Mouse (Mus musculus) liver, embryonic 15.5 days (tissue): Measurements from ENCODE around the gene Usp7. TPM values are rescaled to one million over a fixed set of nuclear protein-coding genes. Genes with fewer than 3 reads are reported as not detected.
A peak's percentile ranks its signal among the peaks of the same experiment; 100 is the strongest.

Source experiments
- ATAC-seq: fragments of 200-750 bp; cut with Nextera tagmentation; 2 replicates; pipeline ENCODE4 v1.8.0; 2017; ENCODE audit warnings: moderate number of reproducible peaks, mild to moderate bottlenecking, moderate library complexity; ENCODE audit not compliant: insufficient read depth
- H3K27ac ChIP-seq: fragments of 300-500 bp; sonication (generic); replicated peaks from 2 replicates; pipeline ENCODE4 v1.5.1; 2015; ENCODE audit warnings: mild to moderate bottlenecking, inconsistent platforms
- H3K27me3 ChIP-seq: fragments of 300-500 bp; sonication (generic); 2 replicates; pipeline ENCODE4 v1.6.1; 2015; ENCODE audit warnings: mild to moderate bottlenecking, inconsistent platforms
- H3K36me3 ChIP-seq: fragments of 300-500 bp; sonication (generic); replicated peaks from 2 replicates; pipeline ENCODE4 v1.6.1; 2015; ENCODE audit warnings: moderate library complexity, mild to moderate bottlenecking, inconsistent platforms
- H3K4me1 ChIP-seq: fragments of 300-500 bp; sonication (generic); replicated peaks from 2 replicates; pipeline ENCODE4 v1.6.1; 2015; ENCODE audit warnings: inconsistent platforms
- H3K4me2 ChIP-seq: fragments of 300-500 bp; sonication (generic); 2 replicates; pipeline ENCODE4 v1.6.1; 2015; ENCODE audit warnings: moderate library complexity, mild to moderate bottlenecking, inconsistent platforms
- H3K4me3 ChIP-seq: fragments of 300-500 bp; sonication (generic); replicated peaks from 2 replicates; pipeline ENCODE4 v1.5.1; 2015; ENCODE audit warnings: mild to moderate bottlenecking, inconsistent platforms
- H3K9ac ChIP-seq: fragments of 300-500 bp; sonication (generic); 2 replicates; pipeline ENCODE4 v1.6.1; 2015; ENCODE audit warnings: moderate library complexity, mild to moderate bottlenecking, inconsistent platforms
- H3K9me3 ChIP-seq: fragments of 300-500 bp; sonication (generic); replicated peaks from 2 replicates; pipeline ENCODE4 v1.6.1; 2016; ENCODE audit warnings: inconsistent platforms
- WGBS: fragments of 180-500 bp; shearing (Covaris S2); methylation state at CpG from one replicate; pipeline ENCODE4 v1.1.7; 2015; ENCODE audit warnings: mixed read lengths; ENCODE audit not compliant: insufficient replicate concordance; 5-methylcytosine and 5-hydroxymethylcytosine counted together
- polyA plus RNA-seq: library from polyadenylated mRNA; unstranded; fragments of >200 nt; fragmentation: Nextera tagmentation; extraction: Ambion mirVana; gene quantifications from 2 replicates; pipeline ENCODE4 v1.2.1, GENCODE M21; 2015

Usp7 gene
- polyA plus RNA-seq, 1 experiment from 2014 or later, result 24.4 TPM

- Histone ChIP-seq H3K4me2 (peak overlapping the region; percentile 60), H3K4me3 (peak overlapping the region; percentile 11), H3K36me3 (no peaks in the 10 kb centered on the region), H3K9me3 (no peaks in the 10 kb centered on the region), H3K27ac (peak overlapping the region; percentile 93), H3K27me3 (no peaks in the 10 kb centered on the region), H3K4me1 (peaks cover 91% of the 10 kb centered on the region), H3K9ac (peak overlapping the region; percentile 47)
- ATAC-seq, result peak; percentile 92
- 31% methylated on average over 5 of the region's 5 CpGs for WGBS
Measured at GRCm38 (mm10) chr16:8751555-8752235, 40.4 kb downstream of the Usp7 start.

- Histone ChIP-seq H3K36me3 (no peaks in the 10 kb centered on the region), H3K4me2 (peak overlapping the region; percentile 8), H3K9me3 (no peaks in the 10 kb centered on the region), H3K9ac (no peak overlapping the region), H3K27ac (peak overlapping the region; percentile 94), H3K4me3 (no peak overlapping the region), H3K4me1 (peaks cover 97% of the 10 kb centered on the region), H3K27me3 (no peaks in the 10 kb centered on the region)
- WGBS, result 77% methylated on average over 8 of the region's 8 CpGs
- no peak for ATAC-seq
Measured at GRCm38 (mm10) chr16:8748904-8749303, 43.2 kb downstream of the Usp7 start.

- peak overlapping the region; percentile 94 for H3K27ac ChIP-seq
- peaks cover 97% of the 10 kb centered on the region for H3K4me1 ChIP-seq
- no peak for ATAC-seq
- no peaks in the 10 kb centered on the region for H3K9me3 ChIP-seq
- WGBS, result 40% methylated on average over 6 of the region's 6 CpGs
- H3K4me3 ChIP-seq, result no peak overlapping the region; the same call in 1 of the 2 replicates
- H3K36me3 ChIP-seq, result no peaks in the 10 kb centered on the region
- H3K9ac ChIP-seq, result peak overlapping the region; percentile 30; the same call in 1 of the 2 replicates
- peak overlapping the region; percentile 43 for H3K4me2 ChIP-seq
- no peaks in the 10 kb centered on the region for H3K27me3 ChIP-seq
Measured at GRCm38 (mm10) chr16:8748175-8748846, 43.8 kb downstream of the Usp7 start.

GRCm38 (mm10) chr16:8747772-8748171 is 44.3 kb downstream of the Usp7 start:
- Histone ChIP-seq H3K27me3 (no peaks in the 10 kb centered on the region), H3K4me3 (no peak overlapping the region; the same call in 1 of the 2 replicates), H3K27ac (peak overlapping the region; percentile 94), H3K9me3 (no peaks in the 10 kb centered on the region), H3K9ac (peak overlapping the region; percentile 30), H3K4me1 (peaks cover 98% of the 10 kb centered on the region), H3K4me2 (peak overlapping the region; percentile 43), H3K36me3 (no peaks in the 10 kb centered on the region)
- 27% methylated on average over 3 of the region's 3 CpGs for WGBS
- ATAC-seq, result no peak

- ATAC-seq, result peak; percentile 81
- 13% methylated on average over 2 of the region's 2 CpGs for WGBS
- peak overlapping the region; percentile 50 for H3K9ac ChIP-seq
Measured at GRCm38 (mm10) chr16:8746509-8746908, 45.6 kb downstream of the Usp7 start.

GRCm38 (mm10) chr16:8745751-8746150 is 46.4 kb downstream of the Usp7 start:
- no peak for ATAC-seq
- Histone ChIP-seq H3K27ac (peak overlapping the region; percentile 94), H3K27me3 (no peaks in the 10 kb centered on the region), H3K36me3 (no peaks in the 10 kb centered on the region), H3K4me1 (peaks cover 96% of the 10 kb centered on the region), H3K4me3 (no peak overlapping the region), H3K4me2 (peak overlapping the region; percentile 59), H3K9me3 (no peaks in the 10 kb centered on the region), H3K9ac (peak overlapping the region; percentile 50)
- WGBS, result 68% methylated on average over 2 of the region's 2 CpGs

More at GRCm38 (mm10) chr16:8746509-8746908, 45.6 kb downstream of the Usp7 start:
- no peaks in the 10 kb centered on the region for H3K36me3 ChIP-seq
- H3K27ac ChIP-seq, result peak overlapping the region; percentile 94
- H3K4me3 ChIP-seq, result 0 out of 2 replicates have a peak overlapping the region, but pooled peaks have one; percentile 9
- no peaks in the 10 kb centered on the region for H3K27me3 ChIP-seq
- no peaks in the 10 kb centered on the region for H3K9me3 ChIP-seq
- H3K4me2 ChIP-seq, result peak overlapping the region; percentile 59
- peaks cover 96% of the 10 kb centered on the region for H3K4me1 ChIP-seq

- Histone ChIP-seq H3K4me2 (peak overlapping the region; percentile 32; the same call in 1 of the 2 replicates), H3K27ac (peak overlapping the region; percentile 94), H3K4me1 (peaks cover 94% of the 10 kb centered on the region), H3K36me3 (no peaks in the 10 kb centered on the region), H3K4me3 (no peak overlapping the region), H3K9ac (peak overlapping the region; percentile 26; the same call in 1 of the 2 replicates), H3K9me3 (no peaks in the 10 kb centered on the region), H3K27me3 (no peaks in the 10 kb centered on the region)
- ATAC-seq, result peak; percentile 48
- 45% methylated on average over 3 of the region's 3 CpGs for WGBS
Measured at GRCm38 (mm10) chr16:8743989-8744388, 48.1 kb downstream of the Usp7 start.

- no peaks in the 10 kb centered on the region for H3K9me3 ChIP-seq
- 79% methylated on average over 5 of the region's 5 CpGs for WGBS
- peaks cover 79% of the 10 kb centered on the region for H3K4me1 ChIP-seq
- ATAC-seq, result no peak
- no peaks in the 10 kb centered on the region for H3K36me3 ChIP-seq
- H3K9ac ChIP-seq, result peak overlapping the region; percentile 14; the same call in 1 of the 2 replicates
- H3K4me2 ChIP-seq, result no peak overlapping the region
- H3K27ac ChIP-seq, result peak overlapping the region; percentile 67
- no peak overlapping the region for H3K4me3 ChIP-seq
- no peaks in the 10 kb centered on the region for H3K27me3 ChIP-seq
Measured at GRCm38 (mm10) chr16:8741697-8742096, 50.4 kb downstream of the Usp7 start.

GRCm38 (mm10) chr16:8741110-8741509 is 51.0 kb downstream of the Usp7 start:
- no peak overlapping the region for H3K4me2 ChIP-seq
- no peaks in the 10 kb centered on the region for H3K36me3 ChIP-seq
- H3K4me1 ChIP-seq, result peaks cover 79% of the 10 kb centered on the region
- peak overlapping the region; percentile 67 for H3K27ac ChIP-seq
- no peaks in the 10 kb centered on the region for H3K27me3 ChIP-seq
- no peak for ATAC-seq
- H3K9ac ChIP-seq, result no peak overlapping the region
- H3K9me3 ChIP-seq, result no peaks in the 10 kb centered on the region
- 41% methylated on average over 1 of the region's 1 CpGs for WGBS
- no peak overlapping the region for H3K4me3 ChIP-seq

- Histone ChIP-seq H3K4me1 (peaks cover 79% of the 10 kb centered on the region), H3K36me3 (peaks cover 15% of the 10 kb centered on the region), H3K4me2 (peak overlapping the region; percentile 81), H3K9ac (peak overlapping the region; percentile 100), H3K9me3 (no peaks in the 10 kb centered on the region), H3K27me3 (no peaks in the 10 kb centered on the region), H3K4me3 (peak overlapping the region; percentile 78), H3K27ac (peak overlapping the region; percentile 98)
- peak; percentile 91 for ATAC-seq
- 2% methylated on average over 97 of the region's 126 CpGs for WGBS
Measured at GRCm38 (mm10) chr16:8738542-8739514, 53.3 kb downstream of the Usp7 start.
